Mouse (Mus musculus): ENCODE results near the gene Irf8.

DNA sequence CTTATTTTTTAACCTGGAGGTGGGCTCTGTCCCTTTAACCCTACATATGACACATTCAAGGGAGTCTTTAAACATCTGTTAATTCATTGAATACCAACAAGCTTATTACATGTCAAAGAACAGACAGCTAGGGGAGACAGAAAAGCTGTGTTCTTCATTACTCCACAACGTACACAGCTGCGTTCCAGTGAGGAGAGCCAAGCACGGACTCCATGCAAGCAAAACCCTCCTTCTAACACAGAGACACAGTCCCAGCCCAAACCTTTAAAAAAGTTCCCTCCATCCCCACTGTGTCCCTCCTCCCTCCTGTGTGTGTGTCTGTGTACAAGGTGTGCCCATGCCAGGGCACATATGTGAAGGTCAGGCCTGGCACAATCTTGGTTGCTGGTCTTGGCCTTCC lies 30.0 kb upstream of the Irf8 start:
- TF ChIP-seq CTCF (IDR thresholded peaks at IDR 0.05; ENCODE audit: low read depth) (no peak), EP300 (IDR thresholded peaks at IDR 0.05; ENCODE audit: low read depth) (no peak)
